Mouse (Mus musculus) G1E (cell line): Measurements from ENCODE around the gene Sdk1.

Experiments used
- CTCF ChIP-seq: IDR thresholded peaks from 2 replicates; pipeline ENCODE4 v1.5.1; 2012; ENCODE audit warnings: low read depth, low read length, inconsistent platforms, mixed read lengths
- GATA1 ChIP-seq: IDR thresholded peaks from 2 replicates; pipeline ENCODE4 v1.6.1; 2012; ENCODE audit warnings: borderline replicate concordance, low read length, inconsistent platforms, mixed read lengths
- POLR2AphosphoS5 ChIP-seq: IDR thresholded peaks from 2 replicates; pipeline ENCODE4 v1.6.1; 2012; ENCODE audit warnings: low read depth, low read length, inconsistent platforms; ENCODE audit not compliant: insufficient replicate concordance
- TAL1 ChIP-seq: conservative IDR thresholded peaks from 2 replicates; pipeline ENCODE4 v1.6.1; 2012; ENCODE audit warnings: low read depth, low read length, inconsistent platforms, mixed read lengths

GRCm38 (mm10) chr5:141950791-141951190, 709.5 kb downstream of the Sdk1 start:
- no peak for TF ChIP-seq CTCF
- TF ChIP-seq GATA1, result no peak
- no peak for TF ChIP-seq TAL1
- no peak for TF ChIP-seq POLR2AphosphoS5
